Mouse (Mus musculus): Measurements from ENCODE around the gene Ccdc106. TPM values are rescaled to one million over a fixed set of nuclear protein-coding genes. Genes with fewer than 3 reads are reported as not detected.
"Not testable (repeated sequence)": the region's sequence is repeated elsewhere in the genome, so short reads cannot be mapped to it uniquely, and the experiment has no call there.

Ccdc106 gene
- polyA plus RNA-seq, 1 experiment from 2014 or later, result 1.5 TPM

- Histone ChIP-seq H3K4me2 (peak within 1 kb of the TSS; percentile 73), H3K4me3 (peak within 1 kb of the TSS; percentile 60), H3K27me3 (replicated peaks) (peaks cover 31% of the 10 kb centered on the region), H3K36me3 (peaks cover 32% of the 10 kb centered on the region), H3K9ac (peak within 1 kb of the TSS; percentile 79), H3K4me1 (replicated peaks) (peaks cover 28% of the 10 kb centered on the region), H3K9me3 (replicated peaks) (no peaks in the 10 kb centered on the region; the same call in 1 of the 2 replicates), H3K27ac (ENCODE audit: poor library complexity, severe bottlenecking) (peak within 1 kb of the TSS; percentile 68)
- 5% methylated on average over 18 of the region's 26 CpGs for WGBS
- ATAC-seq (ENCODE audit: insufficient number of reproducible peaks, low FRiP score), result peak; percentile 81
Measured at GRCm38 (mm10) chr7:4996003-4996895, 24.1 kb upstream of the Ccdc106 start, which contains the start of gene Zfp579. Gene Zfp579, minus strand, starts transcription at chr7:4996158.

- Histone ChIP-seq H3K4me3 (0 out of 2 replicates have a peak overlapping the region, but pooled peaks have one; percentile 60), H3K4me2 (peak overlapping the region; percentile 73), H3K9me3 (replicated peaks) (no peaks in the 10 kb centered on the region; the same call in 1 of the 2 replicates), H3K4me1 (replicated peaks) (peaks cover 28% of the 10 kb centered on the region), H3K36me3 (peaks cover 25% of the 10 kb centered on the region), H3K27me3 (replicated peaks) (peaks cover 31% of the 10 kb centered on the region), H3K27ac (ENCODE audit: poor library complexity, severe bottlenecking) (0 out of 2 replicates have a peak overlapping the region, but pooled peaks have one; percentile 68), H3K9ac (peak overlapping the region; percentile 79; the same call in 1 of the 2 replicates)
- ATAC-seq (ENCODE audit: insufficient number of reproducible peaks, low FRiP score), result no peak
- 53% methylated on average over 8 of the region's 8 CpGs for WGBS
Measured at GRCm38 (mm10) chr7:4996934-4997333, 23.4 kb upstream of the Ccdc106 start.

GRCm38 (mm10) chr7:4999876-5000275, 20.5 kb upstream of the Ccdc106 start:
- H3K4me2 ChIP-seq, result no peak overlapping the region

GRCm38 (mm10) chr7:5002876-5003275, 17.5 kb upstream of the Ccdc106 start:
- H3K4me2 ChIP-seq; ATAC-seq (ENCODE audit: insufficient number of reproducible peaks, low FRiP score); H3K9ac ChIP-seq; H3K9me3 ChIP-seq (replicated peaks); H3K27me3 ChIP-seq (replicated peaks); H3K4me1 ChIP-seq (replicated peaks); H3K27ac ChIP-seq (ENCODE audit: poor library complexity, severe bottlenecking); H3K4me3 ChIP-seq: not testable (repeated sequence)
- WGBS, result 63% methylated on average over 8 of the region's 8 CpGs
- H3K36me3 ChIP-seq, result peaks cover 16% of the 10 kb centered on the region

More at GRCm38 (mm10) chr7:4999876-5000275, 20.5 kb upstream of the Ccdc106 start:
- no peaks in the 10 kb centered on the region for H3K36me3 ChIP-seq
- H3K9me3 ChIP-seq (replicated peaks), result no peaks in the 10 kb centered on the region; the same call in 1 of the 2 replicates
- no peak for ATAC-seq (ENCODE audit: insufficient number of reproducible peaks, low FRiP score)
- no peak overlapping the region for H3K4me3 ChIP-seq
- H3K9ac ChIP-seq, result no peak overlapping the region
- WGBS, result 61% methylated on average over 2 of the region's 2 CpGs
- peaks cover 4% of the 10 kb centered on the region for H3K27me3 ChIP-seq (replicated peaks)
- peaks cover 13% of the 10 kb centered on the region for H3K4me1 ChIP-seq (replicated peaks)
- no peak overlapping the region for H3K27ac ChIP-seq (ENCODE audit: poor library complexity, severe bottlenecking)

- Histone ChIP-seq H3K9ac (no peak overlapping the region), H3K27me3 (replicated peaks) (no peaks in the 10 kb centered on the region), H3K4me1 (replicated peaks) (0 out of 2 replicates have a peak, but pooled peaks cover 2% of the 10 kb centered on the region), H3K36me3 (peaks cover 67% of the 10 kb centered on the region), H3K4me3 (no peak overlapping the region), H3K27ac (ENCODE audit: poor library complexity, severe bottlenecking) (no peak overlapping the region), H3K4me2 (no peak overlapping the region), H3K9me3 (replicated peaks) (0 out of 2 replicates have a peak, but pooled peaks cover 8% of the 10 kb centered on the region)
- WGBS, result 93% methylated on average over 26 of the region's 26 CpGs
- no peak; the same call in 1 of the 2 replicates for ATAC-seq (ENCODE audit: insufficient number of reproducible peaks, low FRiP score)
Measured at GRCm38 (mm10) chr7:5008229-5008628, 12.1 kb upstream of the Ccdc106 start.

- Histone ChIP-seq H3K27ac (ENCODE audit: poor library complexity, severe bottlenecking) (no peak overlapping the region), H3K27me3 (replicated peaks) (no peaks in the 10 kb centered on the region), H3K4me3 (no peak overlapping the region), H3K9me3 (replicated peaks) (0 out of 2 replicates have a peak, but pooled peaks cover 8% of the 10 kb centered on the region), H3K4me1 (replicated peaks) (peaks cover 8% of the 10 kb centered on the region), H3K4me2 (peak overlapping the region; percentile 65), H3K9ac (no peak overlapping the region), H3K36me3 (peaks cover 60% of the 10 kb centered on the region)
- ATAC-seq (ENCODE audit: insufficient number of reproducible peaks, low FRiP score), result no peak
- WGBS, result 90% methylated on average over 27 of the region's 27 CpGs
Measured at GRCm38 (mm10) chr7:5012681-5013513, 7.5 kb upstream of the Ccdc106 start.

GRCm38 (mm10) chr7:5014251-5015117, 5.9 kb upstream of the Ccdc106 start, which contains the start of the genes Zfp524 and Fiz1:
Gene Zfp524, plus strand, starts transcription at chr7:5014415.
Gene Fiz1, minus strand, starts transcription at chr7:5014697.
- under 1% methylated on average over 42 of the region's 42 CpGs for WGBS
- H3K4me1 ChIP-seq (replicated peaks), result peaks cover 8% of the 10 kb centered on the region
- peak within 1 kb of the TSS; percentile 99 for H3K27ac ChIP-seq (ENCODE audit: poor library complexity, severe bottlenecking)
- no peaks in the 10 kb centered on the region for H3K9me3 ChIP-seq (replicated peaks)
- peak within 1 kb of the TSS; percentile 65 for H3K4me2 ChIP-seq
- no peaks in the 10 kb centered on the region for H3K27me3 ChIP-seq (replicated peaks)
- H3K9ac ChIP-seq, result peak within 1 kb of the TSS; percentile 91
- H3K4me3 ChIP-seq, result peak within 1 kb of the TSS; percentile 88
- peak; percentile 87 for ATAC-seq (ENCODE audit: insufficient number of reproducible peaks, low FRiP score)
- H3K36me3 ChIP-seq, result peaks cover 49% of the 10 kb centered on the region

- Histone ChIP-seq H3K36me3 (peaks cover 40% of the 10 kb centered on the region), H3K9me3 (replicated peaks) (no peaks in the 10 kb centered on the region), H3K4me2 (peak within 1 kb of the TSS; percentile 65), H3K4me1 (replicated peaks) (peaks cover 8% of the 10 kb centered on the region), H3K27ac (ENCODE audit: poor library complexity, severe bottlenecking) (peak within 1 kb of the TSS; percentile 99), H3K4me3 (peak within 1 kb of the TSS; percentile 88), H3K27me3 (replicated peaks) (no peaks in the 10 kb centered on the region), H3K9ac (peak within 1 kb of the TSS; percentile 91)
- ATAC-seq (ENCODE audit: insufficient number of reproducible peaks, low FRiP score), result peak; percentile 88
- under 1% methylated on average over 64 of the region's 76 CpGs for WGBS
Measured at GRCm38 (mm10) chr7:5015118-5016001, 5.0 kb upstream of the Ccdc106 start, which contains the start of gene Gm44973. Gene Gm44973, plus strand, starts transcription at chr7:5015496.

- peaks cover 33% of the 10 kb centered on the region for H3K36me3 ChIP-seq
- H3K9ac ChIP-seq, result peak overlapping the region; percentile 76
- peak overlapping the region; percentile 88 for H3K4me3 ChIP-seq
- H3K4me1 ChIP-seq (replicated peaks), result peaks cover 11% of the 10 kb centered on the region
- H3K4me2 ChIP-seq, result peak overlapping the region; percentile 65
- 73% methylated on average over 3 of the region's 3 CpGs for WGBS
- no peak for ATAC-seq (ENCODE audit: insufficient number of reproducible peaks, low FRiP score)
- no peaks in the 10 kb centered on the region for H3K9me3 ChIP-seq (replicated peaks)
- H3K27me3 ChIP-seq (replicated peaks), result no peaks in the 10 kb centered on the region
- peak overlapping the region; percentile 99 for H3K27ac ChIP-seq (ENCODE audit: poor library complexity, severe bottlenecking)
Measured at GRCm38 (mm10) chr7:5016057-5016456, 4.3 kb upstream of the Ccdc106 start.

Measured in heart, embryonic 12.5 days (tissue).